Mouse (Mus musculus) erythroblast, embryonic 14.5 days (primary cell): ENCODE measurements around the gene Tmem135.

Experiments used
- GATA1 ChIP-seq: IDR thresholded peaks from 2 replicates; pipeline ENCODE4 v1.6.1; 2012; ENCODE audit warnings: low read length, inconsistent platforms, mixed read lengths
- TAL1 ChIP-seq: IDR thresholded peaks from 3 replicates; pipeline ENCODE4 v1.6.1; 2012; ENCODE audit warnings: low read length, inconsistent platforms, mixed read lengths

DNA sequence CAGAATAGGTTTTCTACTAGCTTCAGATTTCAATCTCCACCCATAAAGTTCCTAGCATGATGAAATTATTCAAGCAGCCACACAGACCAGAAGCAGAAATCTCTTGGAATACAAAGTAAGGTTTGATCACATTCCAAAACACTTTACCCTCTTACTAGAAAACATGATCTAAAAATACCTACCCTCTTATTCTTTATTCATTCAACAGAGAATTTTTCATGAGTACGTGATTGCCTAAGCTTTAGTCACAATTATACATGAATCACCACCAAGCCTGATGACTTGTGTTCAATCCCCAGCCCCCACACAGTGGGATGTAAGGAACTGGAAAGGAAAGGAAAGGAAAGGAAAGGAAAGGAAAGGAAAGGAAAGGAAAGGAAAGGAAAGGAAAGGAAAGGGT lies 136.5 kb downstream of the Tmem135 start:
- TF ChIP-seq GATA1 (no peak), TAL1 (no peak)
